Mouse (Mus musculus) CD4-positive helper T cell, adult 2 months (primary cell): ENCODE measurements around the gene Fndc11.
"Not testable (repeated sequence)": the region's sequence is repeated elsewhere in the genome, so short reads cannot be mapped to it uniquely, and the experiment has no call there.

ENCODE experiments used
- DNase-seq: peaks from one replicate; pipeline ENCODE4 v3.0.0-alpha.2; 2012; ENCODE audit warnings: low read depth, missing footprints, low spot score

Fndc11 gene

DNA sequence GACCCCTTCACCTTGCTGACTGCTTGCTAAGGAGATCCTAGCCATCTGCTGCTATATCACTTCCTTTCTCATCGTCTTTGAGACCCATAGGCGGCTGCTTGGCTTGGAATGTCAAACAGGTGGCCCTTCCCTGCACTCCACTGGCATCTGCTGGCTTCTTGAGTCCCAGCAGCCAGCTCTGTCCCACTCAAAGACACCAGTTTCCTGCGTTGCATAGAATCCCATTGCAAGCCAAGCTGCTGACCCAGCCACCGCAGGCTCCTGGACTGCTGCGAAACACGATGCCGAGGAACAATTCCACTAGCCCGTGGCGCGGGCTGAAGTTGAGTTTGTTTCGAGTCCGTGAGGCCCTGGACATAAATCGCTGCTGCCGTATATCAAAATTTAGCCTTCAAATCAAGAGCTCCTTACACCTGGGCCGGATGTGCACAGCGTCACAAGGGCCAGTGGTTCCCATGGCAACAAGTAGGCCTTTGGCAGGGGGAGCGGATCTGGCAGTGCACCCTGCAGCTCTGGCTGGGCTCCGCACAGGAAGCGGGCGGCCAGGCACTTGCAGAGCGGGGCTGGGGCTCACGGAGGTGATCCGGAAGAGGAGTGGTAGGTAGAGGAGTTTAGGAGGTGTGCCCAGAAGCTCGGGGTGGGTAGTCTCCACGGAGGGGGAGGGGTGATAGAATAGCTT is at the start of gene Fndc11:
Gene Fndc11, plus strand, starts transcription at position 476 of the 679 bp plus-strand sequence.
- DNase-seq = peak; percentile 96

DNA sequence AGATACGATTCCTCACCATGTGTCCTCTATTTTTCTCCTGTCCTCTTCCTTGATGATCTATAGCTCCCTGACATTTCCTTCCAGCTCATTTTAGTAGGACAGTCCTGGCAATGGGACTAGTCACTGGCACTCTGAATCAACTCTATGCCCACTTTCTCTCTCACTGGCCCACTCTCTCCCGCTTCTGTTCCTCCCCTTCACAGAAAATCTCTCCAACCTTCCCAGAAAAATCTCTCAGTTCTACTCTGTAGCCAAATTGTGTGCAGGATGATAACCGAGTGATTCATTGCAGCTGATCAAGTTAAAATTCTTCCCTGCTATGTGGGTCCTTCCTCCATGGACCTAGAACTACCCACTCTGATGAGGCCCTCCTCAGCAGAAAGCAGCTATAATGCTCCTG is 45.2 kb upstream of the Fndc11 start:
- DNase-seq = no peak

DNA sequence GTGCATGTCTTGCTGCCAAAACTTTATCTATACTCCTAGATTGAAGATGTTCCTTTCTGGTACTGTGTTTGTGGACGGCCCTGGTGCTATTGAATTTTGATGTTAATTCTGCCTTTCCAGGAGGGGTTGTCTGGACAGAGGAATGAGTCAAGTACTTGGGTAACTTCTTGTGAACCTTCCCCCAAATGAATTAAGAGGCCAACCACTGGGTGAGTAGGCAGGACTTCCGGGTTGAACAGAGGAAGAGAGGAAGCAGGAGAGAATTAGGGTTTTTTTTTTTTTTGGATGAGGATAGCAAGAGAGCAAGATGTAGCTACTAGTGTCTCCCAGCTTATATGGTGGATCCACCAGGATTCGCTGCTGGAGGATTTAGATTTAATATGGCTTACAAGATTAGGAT is 41.8 kb upstream of the Fndc11 start:
- DNase-seq = no peak

DNA sequence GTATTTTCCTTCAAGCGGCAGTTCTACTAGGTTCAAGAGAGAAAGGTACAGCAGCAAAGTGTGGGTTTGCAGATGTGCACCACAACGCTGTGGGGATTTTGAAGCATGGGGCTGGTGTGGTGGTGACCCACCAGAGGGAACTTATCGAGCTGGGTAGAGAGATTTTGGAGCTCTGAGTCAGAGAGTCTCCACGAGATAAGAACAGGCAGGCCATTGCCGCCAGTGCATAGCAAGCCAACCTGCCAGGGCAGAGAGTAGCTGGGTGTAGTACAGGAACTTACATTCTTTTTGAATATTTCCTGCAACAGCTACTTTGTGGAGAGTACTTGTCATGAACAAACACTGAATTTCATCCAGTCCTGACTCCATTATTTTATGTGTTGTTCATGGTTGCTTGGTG is 41.3 kb upstream of the Fndc11 start:
- no peak for DNase-seq

DNA sequence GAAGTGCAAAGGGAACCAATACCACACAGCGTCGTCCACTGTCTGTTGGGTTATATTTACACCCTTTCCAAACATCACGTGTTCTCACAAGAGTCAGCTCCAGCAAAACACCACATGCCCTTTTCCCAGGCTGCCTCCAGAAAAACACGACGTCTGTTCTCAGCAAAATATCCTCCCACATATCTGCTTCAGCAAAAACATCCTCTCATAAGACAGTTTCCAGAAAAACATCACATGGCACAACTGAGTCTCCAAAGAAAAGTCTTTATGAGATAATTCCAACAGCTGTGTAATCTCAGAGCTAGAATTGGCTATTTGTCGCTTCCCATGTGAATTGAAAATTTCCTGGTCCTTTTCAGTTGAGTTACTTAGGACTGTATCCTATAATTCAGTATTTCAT is 38.9 kb upstream of the Fndc11 start:
- no peak for DNase-seq

DNA sequence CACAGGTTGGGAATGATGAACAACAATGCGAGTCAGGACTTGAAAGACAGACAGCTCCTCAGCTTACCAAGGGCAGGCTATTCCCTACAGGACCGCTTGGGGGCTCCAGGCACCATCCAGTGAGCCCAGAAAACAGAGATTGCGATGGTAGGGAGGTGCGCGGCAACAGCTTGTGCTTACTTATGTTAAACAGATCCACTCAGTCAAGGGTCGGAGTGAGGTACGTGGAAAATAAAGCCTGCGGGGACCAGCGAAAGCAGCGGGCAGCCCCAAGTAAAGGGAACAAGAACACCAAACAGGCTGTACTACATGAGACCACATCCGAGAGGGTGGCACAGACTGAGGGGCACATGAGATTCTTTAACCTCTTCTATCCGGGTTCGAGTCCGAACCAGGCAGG is 33.2 kb upstream of the Fndc11 start:
- peak; percentile 90 for DNase-seq

DNA sequence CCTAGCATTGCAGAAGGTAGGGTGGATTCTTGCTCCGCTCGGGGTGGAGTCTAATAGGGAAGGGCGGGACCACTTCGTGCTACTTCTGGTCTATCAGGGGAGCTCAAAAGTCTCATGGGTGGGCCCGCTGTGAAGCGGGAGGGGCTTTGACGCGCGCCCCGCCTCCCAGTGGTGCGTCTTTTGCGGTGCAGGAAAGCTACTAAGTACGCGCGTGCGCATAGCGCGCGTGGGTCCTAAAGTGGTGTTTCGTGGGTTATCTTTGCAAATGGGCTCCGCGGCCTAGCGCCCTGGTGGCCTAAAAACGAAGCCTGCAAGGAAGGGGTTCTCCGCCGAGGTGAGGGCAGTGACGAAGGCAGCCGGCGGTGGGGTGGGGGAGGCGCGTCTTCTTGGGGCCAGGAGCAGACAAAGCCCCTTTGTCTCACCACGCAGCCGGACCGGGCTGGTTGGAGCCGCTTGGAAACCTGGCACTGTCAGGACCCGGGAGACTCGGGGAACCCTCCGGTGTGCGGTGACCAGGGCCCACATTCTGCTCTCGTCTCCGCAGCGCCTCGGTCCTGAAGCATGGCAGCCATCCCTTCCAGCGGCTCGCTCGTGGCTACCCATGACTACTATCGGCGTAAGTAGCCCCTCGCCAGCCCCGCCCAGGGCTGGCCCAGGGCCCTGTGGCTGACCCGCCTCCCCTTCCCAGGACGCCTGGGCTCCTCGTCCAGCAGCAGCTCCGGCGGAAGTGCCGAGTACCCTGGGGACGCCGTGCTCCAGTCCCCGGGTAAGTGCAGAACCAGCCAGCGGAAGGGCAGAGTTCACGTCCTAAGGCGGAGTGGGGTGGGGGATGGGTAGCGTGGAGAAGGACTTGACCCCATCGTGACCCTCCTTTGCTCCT is 32.5 kb upstream of the Fndc11 start, which contains the start of gene Ppdpf:
Gene Ppdpf, plus strand, starts transcription at position 127 of the 880 bp plus-strand sequence.
- DNase-seq = peak; percentile 98

DNA sequence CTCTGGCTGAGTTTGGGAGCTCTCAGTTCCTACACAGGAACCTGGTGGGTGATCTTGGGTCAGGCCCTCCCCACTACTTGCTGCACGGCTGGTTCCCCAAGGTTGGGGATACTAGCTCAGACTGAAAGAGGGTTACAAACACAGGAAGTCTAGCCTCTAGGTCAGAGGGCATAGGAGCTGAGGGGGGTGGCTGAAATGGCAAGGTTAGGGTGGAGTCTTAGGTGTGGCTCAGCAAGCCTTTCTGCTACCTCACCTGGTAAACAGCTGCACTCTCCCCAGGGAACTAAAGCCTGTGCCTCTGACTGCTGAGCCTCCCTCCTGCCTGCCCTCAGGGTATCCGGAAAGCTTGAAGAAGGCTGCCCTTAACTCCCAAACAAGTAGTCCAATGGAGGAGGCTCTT is 31.1 kb upstream of the Fndc11 start:
- DNase-seq = peak; percentile 48

DNA sequence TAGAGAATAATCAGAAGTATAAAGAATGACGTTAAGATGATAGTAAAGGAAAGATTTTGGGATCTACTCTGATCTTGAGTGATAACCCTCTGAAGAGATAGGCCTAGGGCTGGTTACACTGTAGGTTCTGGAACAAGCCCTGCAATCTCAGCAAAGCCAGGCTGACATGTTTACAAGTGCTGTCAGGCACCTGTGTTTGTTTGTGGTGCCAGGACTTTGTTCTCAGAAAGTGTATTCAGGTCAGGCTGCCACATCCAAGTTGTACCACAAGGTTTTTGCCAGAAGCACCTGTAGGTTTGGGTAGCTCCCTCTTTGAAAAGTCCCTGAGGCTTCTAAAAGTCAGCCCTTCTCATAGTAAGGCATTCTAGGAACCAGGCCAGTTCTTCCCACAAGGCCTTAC is 30.5 kb upstream of the Fndc11 start:
- no peak for DNase-seq

DNA sequence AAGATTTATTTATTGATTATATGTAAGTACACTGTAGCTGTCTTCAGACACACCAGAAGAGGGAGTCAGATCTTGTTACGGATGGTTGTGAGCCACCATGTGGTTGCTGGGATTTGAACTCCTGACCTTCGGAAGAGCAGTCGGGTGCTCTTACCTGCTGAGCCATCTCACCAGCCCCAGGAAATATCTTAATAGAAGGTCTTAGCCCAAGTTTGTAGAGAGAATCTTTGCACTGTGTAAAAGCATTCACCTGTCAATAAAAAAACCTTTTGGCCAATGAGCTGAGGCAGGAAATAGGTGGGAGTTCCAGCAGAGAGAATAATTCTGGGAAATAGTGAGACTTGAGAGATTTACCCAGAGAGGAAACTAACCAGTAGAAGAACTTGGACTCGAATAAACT is 28.4 kb upstream of the Fndc11 start:
- not testable (repeated sequence) for DNase-seq

DNA sequence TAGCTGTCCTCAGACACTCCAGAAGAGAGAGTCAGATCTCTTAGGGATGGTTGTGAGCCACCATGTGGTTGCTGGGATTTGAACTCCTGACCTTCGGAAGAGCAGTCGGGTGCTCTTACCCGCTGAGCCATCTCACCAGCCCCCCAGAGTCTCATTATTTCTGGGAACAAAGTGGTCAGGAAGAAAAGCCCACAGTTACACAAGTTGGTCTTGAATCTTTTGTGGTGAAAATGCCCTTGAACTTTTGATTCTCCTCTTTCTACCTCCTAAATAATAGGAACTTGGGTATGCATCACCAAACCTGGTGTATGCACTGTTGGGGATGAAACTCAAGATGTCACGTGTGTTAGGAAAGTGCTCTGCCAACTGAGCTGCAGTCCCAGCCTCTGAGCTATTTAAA is 27.9 kb upstream of the Fndc11 start:
- no peak for DNase-seq

DNA sequence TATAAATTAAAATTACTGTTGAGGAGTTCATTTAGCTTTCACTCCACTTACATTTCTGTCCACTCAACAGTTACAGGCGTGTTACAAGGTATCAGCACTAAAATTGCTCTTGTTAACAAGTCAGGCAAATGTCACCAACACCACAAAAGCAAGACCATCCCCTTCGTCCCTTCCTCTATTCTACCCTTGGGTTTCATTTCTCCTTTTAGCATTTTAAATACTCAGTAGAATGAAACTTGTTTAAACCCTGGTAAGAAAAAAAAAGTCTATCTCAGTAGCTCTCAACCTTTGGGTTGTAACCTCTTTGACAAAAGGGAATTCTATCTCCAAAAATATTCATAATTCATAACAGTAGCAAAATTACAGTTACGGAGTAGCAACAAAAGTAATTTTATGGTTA is 26.8 kb upstream of the Fndc11 start:
- DNase-seq = no peak

DNA sequence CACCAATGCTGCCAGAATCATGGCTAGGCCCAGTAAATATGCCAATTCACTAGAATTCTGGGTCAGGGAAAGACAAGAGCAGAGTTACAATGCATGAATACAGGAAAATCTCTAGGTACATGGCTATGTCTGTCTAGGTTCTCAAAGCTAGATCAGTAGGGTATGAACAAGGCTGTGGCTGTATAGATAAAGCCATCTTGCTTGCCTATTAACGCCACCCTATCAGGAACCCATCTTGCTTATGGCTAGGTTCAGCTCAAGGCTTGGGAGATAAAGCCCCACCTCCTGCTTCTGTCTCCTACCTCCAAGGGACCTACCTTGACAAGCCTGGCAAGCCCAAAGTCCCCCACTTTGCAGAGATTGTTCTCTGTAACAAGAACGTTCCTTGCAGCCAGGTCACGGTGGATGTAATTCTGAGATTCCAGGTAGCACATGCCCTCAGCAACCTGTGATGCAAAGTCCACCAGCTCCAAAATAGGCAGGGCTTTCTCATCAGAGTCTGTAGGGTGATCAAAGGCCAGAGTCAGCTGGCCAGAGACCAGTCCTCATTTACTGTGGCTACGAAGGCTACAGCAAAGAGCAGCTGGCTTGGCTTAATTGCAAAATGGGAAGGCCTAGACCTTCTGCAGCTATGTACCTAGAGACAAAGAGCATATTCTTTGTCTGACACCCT is 23.0 kb upstream of the Fndc11 start:
- DNase-seq = no peak

DNA sequence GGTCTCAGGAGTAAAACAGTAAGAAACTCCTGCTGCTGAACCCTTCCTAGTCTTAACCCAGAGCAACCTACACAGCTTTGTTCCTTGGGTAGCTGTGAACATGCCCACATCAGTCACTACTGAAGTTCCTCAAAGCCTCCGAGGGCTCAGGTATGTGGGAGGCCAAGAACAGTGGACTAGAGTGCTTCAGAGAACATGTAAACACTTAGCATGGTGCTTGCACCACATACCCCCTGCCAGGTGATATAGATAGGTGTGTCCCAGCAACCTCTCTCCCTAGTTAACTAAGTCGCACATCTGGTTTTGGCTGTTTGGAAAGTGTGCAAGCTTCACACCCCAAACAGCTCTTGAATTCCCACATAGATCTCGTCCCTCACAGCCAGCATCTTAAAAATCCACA is 18.2 kb upstream of the Fndc11 start:
- DNase-seq = no peak

DNA sequence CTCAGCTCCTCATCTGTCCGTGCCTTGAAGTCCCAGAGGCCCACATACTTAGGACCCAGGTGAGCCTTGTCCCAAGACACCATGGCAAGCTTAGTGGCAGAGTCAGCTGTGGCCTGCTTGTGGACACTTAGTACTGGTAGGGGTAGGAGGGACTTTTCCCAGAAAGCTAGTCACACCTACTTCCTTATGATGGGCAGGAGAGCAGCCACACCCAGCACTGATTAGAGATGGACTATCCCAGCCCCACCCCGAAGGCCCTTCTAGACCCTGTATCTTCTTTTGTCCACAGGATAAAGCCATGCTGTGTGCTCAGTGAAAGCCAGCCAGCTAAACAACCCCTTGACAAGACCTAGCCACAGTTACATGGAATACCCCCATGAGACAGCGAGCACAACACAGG is 17.4 kb upstream of the Fndc11 start, which contains the start of gene Ptk6:
Gene Ptk6, minus strand, starts transcription at position 368 of the 400 bp plus-strand sequence.
- DNase-seq = no peak

DNA sequence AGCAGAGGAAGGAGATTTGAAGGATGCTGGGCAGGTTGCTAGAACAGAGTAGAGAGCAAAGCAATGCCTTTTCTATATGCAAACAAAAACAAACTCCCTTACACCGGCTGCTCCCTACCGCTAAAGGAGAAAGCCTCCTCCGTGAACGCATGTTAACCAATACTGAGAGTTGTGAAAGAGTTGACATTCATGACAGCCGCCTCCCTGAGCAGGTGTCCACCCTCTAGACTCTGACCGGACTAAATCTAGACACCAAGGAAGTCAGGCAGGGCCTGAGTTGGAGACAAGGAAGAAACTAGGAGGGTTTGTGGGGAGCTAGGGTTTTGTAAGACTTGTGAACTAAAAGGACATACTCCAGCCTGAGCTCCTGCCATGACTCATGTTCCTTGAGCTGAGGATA is 16.9 kb upstream of the Fndc11 start:
- no peak for DNase-seq

DNA sequence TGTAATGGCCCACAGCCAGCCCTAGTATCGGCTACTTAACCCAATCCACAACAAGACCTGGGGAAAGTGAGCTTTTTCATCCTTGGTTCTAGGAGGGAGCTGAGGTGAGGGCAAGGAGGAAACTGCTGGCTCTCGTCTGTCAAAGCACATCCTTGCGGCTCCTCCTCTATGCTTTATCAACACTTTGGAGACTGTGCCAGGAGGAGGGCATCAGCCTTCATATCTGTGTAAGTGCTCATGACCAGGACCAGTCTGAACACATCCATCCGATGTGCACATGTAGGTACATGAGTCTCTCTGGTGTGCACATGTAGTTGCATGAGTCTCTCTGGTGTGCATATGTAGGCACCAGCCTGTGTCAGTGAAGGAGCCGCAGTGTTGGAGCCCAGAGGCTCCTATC is 14.1 kb upstream of the Fndc11 start:
- no peak for DNase-seq

DNA sequence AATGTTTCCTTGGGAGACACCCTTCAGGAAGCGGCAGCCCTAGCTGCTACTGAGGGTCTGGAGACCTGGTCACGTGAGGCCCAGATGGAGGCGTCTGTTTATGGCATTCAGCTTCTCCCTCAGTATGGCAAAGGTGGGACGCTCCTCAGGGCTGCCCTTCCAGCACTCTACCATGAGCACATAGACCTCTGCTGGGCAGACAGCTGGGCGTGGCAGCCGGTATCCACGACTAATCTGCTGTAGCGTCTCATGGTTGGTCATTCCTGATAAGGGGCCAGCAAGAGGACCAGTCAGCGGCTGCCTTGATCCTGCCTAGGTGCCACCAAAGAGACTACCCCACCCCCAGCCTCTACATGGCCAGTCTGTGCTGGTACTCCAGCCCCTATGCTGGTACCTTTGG is 13.7 kb upstream of the Fndc11 start:
- DNase-seq = no peak

DNA sequence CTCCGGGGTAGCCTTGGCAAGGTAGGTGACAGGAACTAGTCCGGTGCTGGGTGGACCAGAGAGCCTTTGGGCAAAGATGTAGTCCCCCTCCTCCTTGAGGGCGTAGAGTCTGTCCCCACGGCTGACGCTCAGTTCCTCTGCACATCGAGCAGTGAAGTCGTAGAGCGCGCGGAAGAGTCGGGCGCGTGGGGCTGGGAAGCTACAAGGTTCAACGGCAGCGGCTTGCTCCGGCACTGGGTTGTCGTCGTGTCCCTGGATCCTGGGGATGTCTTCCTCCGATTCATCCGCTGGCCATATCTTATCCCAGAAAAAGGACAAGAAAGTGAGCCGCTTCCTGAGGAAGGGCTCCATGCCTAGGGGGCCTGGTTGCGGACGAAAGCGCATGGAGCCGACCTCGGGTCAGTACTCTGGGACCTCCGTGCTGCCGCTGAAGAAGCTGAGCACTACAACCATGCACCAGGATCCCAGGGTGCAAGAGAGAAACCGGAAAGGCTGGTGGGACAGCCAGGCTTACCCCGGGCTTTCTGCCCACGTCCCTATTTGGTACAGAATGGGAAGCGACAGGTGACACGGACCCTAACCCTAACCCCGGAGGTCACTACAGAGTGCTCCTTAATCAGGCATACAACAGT is 7.3 kb upstream of the Fndc11 start:
- peak; percentile 25 for DNase-seq

DNA sequence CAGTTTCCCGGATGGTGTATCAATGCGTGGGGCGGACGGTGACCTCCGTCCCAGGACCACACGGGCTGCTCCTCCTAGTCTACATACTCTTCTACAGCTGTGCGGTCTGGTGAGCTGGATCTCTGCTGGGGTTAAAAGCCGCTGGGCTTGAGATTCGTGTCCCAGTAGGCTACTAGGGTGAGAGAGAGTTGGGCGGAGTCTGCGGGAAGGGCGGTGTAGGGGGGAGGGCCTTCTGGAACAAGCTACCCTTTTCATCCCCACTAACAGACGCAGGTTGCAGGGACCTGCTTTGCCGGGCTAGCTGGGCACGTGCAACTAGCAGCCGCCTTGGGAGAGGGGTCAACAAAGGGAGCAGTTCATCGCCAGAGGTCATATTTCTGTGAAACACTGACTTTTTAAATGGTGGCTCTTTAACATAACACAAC is 6.8 kb upstream of the Fndc11 start, which contains the start of gene Srms:
Gene Srms, minus strand, starts transcription at position 165 of the 425 bp plus-strand sequence.
- DNase-seq = peak; percentile 52

DNA sequence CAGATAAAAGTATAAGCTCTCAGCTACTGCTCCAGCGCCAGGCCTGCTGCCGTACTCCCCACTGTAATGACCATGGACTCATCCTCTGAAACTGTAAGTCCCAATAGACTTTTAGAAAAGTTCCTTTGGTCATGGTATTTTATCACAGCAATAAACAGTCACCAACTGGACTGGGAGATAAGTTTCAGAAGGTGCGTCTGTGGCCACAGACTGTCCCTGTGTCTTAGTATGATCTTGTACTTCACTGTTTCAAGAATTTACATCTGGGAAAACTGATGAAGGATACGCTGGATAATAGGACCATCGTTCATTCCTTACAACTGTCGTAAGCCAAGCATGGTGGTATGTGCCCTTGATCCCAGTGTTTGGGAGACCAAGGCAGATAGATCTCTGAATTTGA is 3.8 kb upstream of the Fndc11 start:
- DNase-seq = no peak
